Mouse (Mus musculus) neutrophil, adult 59 days (primary cell): ENCODE measurements around the gene Gprc5a. TPM values are rescaled to one million over a fixed set of nuclear protein-coding genes. Genes with fewer than 3 reads are reported as not detected.

Experiments used
- total RNA-seq, 2 experiments: library from RNA; stranded (reverse); gene quantifications; 1 replicate in 1 of 2; 2 replicates in 1 of 2; pipeline ENCODE4 v1.2.4; 2023

Gene Gprc5a
- total RNA-seq = under 1 TPM; 0.33 to 0.60 TPM

DNA sequence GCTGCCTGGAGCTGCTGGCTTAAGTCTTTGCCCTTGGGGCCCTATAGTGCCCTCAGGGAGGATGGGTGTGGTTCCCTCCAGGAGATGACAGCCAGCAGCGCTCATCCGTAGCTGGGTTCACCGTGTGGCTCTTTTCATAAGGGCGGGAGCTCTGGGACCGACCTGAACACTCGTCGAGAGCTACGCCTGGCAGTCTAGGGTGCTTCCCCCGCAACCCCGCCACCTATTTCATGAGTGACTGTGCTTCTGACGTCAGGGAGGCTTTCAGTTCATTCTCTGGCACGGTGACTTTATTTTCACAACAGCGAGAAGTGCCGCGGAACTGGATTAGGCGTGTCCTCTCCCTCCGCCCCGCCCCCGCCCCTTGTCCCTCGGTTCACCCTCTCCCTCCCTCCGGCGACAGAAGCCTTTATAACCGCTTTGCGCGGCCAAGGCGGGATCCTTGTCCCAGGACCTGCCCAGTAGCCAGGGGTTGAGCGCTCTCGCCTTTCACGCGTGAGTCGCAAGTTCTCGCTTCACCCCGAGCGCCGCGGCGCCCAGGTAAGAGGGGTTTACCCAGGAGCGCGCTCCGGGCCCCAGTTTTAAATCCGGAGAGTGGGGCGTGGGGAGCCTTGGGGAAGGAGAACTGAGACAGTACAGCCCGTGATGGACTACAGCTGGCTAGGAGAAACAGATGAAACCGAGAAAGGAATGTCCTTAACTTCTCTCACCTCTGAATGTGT, at the start of gene Gprc5a:
Gene Gprc5a (plus strand): TSS at position 416 of the 722 bp plus-strand sequence.

DNA sequence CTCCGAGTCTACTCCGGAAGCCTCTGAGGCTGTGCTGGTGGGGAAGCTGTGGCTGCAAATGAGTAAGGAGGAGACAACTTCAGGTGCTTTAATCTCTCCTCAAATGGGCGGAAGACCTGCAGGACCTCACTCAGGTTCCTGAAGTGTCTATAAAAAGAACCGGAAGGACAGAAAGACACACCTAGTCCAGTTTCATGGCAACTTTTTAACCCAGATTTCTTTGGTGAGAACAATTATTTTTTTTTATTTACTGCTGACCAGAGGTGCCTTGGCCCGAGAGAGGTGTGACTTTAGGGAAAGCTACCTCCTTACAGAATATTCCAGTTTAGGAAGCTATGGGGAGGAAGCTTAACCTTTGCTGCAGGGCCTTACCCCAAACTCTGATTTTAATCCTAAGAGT, 52.7 kb downstream of the Gprc5a start, which contains the start of gene Gprc5d:
Gene Gprc5d (minus strand): TSS at position 101 of the 400 bp plus-strand sequence.

Other genes starting within 250 kb of the Gprc5a start
- gene Crebl2, start 235.5 kb upstream of the Gprc5a start, total RNA-seq = 1 to 10 TPM; 7.3 to 8.3 TPM
- gene Gpr19, start 167.1 kb upstream of the Gprc5a start, total RNA-seq = 1 to 10 TPM; 5.1 TPM
- gene Cdkn1b, start 145.2 kb upstream of the Gprc5a start, total RNA-seq = 10 to 100 TPM; 86.9 to 90.3 TPM
- gene Apold1, start 83.9 kb upstream of the Gprc5a start, total RNA-seq = under 1 TPM; 0.57 to 0.71 TPM
- gene Ddx47, start 54.0 kb upstream of the Gprc5a start, total RNA-seq = 10 to 100 TPM; 53.5 to 61.1 TPM
- not detected for gene Gprc5d, start 52.6 kb downstream of the Gprc5a start, total RNA-seq
- 10 to 100 TPM in 1 of 2 experiments, 1 to 10 TPM in 1; 6.9 to 15.3 TPM for gene Fam234b, start 132.3 kb downstream of the Gprc5a start, total RNA-seq
- gene Hebp1, start 132.4 kb downstream of the Gprc5a start, total RNA-seq = 10 to 100 TPM; 22.6 to 31.0 TPM
- not detected for gene Gsg1, start 188.7 kb downstream of the Gprc5a start, total RNA-seq
- not detected for gene Pbp2, start 244.8 kb downstream of the Gprc5a start, total RNA-seq